Mouse (Mus musculus) mouse trophoblast stem cell (cell line): Measurements from ENCODE around the gene Rgs1.

Experiments
- in situ Hi-C, 2 experiments: fragments of 300-500 bp; cut with MseI, MboI; formaldehyde crosslinking; loops; 2 replicates in 1 of 2; 3 replicates in 1 of 2; pipeline ENCODE4 v1.15.1; 2025

Gene Rgs1

GRCm38 (mm10) chr1:144199538-144199937 is 49.5 kb downstream of the Rgs1 start:
- in situ Hi-C loops: loop anchor here (25.0 kb wide), 1 partner anchor 387 kb away; no protein-coding TSS in a partner anchor

- in situ Hi-C loops: loop anchor here (25.0 kb wide), 1 partner anchor 385 kb away; no protein-coding TSS in a partner anchor
Observed at GRCm38 (mm10) chr1:144197684-144198083, 51.4 kb downstream of the Rgs1 start.
